Mouse (Mus musculus) thymus, postnatal 25 days (tissue): Measurements from ENCODE around the gene Arntl.

Experiments
- DNase-seq: peaks from one replicate; pipeline ENCODE4 v3.0.0; 2022

The Arntl gene

GRCm38 (mm10) chr7:113297813-113298212, 90.5 kb downstream of the Arntl start:
- DNase-seq, result no peak

DNA sequence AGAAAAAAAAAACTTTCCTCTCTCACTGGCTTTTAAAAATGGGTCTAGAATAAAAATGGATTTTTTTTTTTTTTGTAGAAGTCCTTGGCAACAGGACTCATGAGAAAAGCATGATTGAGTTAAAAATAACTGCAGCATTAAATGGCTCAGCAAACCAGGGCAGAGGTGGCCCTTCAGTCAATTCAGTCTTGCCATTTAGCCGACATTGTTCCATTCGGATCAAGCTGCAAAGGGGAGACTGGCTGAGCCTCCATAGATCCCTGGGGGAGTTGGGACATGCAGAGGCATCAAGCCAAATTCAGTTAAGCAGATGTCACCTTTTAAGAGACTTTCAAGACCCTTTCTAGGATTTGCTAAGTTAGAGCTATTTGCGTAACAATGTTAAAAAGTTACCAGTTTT, 102.9 kb downstream of the Arntl start:
- no peak for DNase-seq

GRCm38 (mm10) chr7:113311784-113312183, 104.5 kb downstream of the Arntl start:
- DNase-seq, result peak; percentile 63

DNA sequence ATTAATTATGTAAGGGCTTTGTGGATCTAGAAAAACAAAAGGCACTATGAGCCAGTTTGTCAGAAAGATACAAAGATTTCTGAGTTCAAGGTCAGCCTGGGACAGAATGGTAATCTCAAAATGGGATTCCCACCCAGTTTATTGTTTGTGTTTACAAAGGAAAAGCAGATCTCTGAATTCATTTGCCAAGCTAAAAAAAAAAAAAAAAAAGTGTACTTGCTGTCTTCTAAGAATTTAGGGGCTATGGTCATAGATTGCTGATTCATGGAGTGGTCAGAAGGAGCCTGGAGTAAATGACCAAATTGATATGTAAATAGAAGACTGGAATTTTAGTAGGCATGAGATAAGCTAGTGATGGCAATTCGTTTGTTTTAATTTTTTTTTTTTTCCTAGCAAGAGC, 112.9 kb downstream of the Arntl start:
- no peak for DNase-seq

DNA sequence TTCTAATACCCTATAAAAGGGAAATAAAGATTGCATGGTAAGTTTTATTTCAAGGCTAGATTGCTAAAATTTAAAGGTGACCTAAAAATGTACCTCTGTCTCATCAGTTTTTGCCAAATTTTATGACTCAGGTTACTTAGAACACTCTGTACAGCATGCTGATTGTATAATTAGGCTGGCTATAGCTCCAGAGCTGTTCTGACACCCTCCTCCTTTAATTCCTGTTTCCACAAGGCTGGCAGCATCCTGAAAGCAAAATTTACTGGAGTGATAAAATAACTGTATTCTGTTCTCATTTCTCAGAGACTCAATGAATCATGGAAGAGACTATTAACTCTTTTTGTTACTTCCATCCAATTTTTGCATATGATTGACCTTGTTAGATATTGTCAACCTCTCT, 126.8 kb downstream of the Arntl start:
- DNase-seq, result no peak

DNA sequence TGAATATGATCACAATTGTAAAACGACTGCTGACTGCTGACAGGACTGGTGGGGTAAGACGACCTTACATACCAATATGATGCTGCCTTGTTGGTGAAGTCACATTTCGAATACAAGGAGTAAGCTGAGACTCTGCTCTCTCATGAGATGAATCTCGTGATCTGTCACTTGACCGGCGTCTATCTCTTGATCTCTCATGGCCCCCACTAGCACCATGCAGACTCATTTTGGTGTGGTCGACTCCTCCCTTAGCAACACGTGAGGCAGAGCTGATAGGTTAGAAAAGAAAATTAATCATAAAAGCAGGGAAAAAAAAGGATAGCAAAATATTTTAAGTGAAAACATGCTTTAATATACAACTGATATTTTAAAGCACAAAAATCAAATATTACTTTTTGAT, 128.0 kb downstream of the Arntl start:
- DNase-seq, result no peak

- DNase-seq, result no peak
Observed at GRCm38 (mm10) chr7:113347271-113347670, 140.0 kb downstream of the Arntl start.

DNA sequence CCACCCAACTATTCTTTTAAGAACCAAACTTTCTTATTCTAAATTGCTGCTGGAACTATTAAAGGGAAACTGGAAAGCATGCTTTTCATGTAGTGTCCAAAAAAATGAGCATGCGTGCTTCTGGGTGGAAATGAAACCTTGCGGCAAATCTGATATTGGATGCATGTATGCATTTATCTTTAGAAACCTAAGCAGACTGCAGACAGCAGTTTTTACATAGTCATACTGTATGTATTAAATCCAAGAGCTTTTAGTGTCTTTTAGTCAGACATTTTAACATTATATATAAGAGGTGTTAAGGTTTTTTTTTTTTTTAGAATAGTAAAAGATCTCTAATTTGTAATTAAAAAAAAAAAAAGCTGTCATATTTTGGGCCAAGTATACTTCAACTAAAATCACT, 140.4 kb downstream of the Arntl start:
- DNase-seq, result no peak

DNA sequence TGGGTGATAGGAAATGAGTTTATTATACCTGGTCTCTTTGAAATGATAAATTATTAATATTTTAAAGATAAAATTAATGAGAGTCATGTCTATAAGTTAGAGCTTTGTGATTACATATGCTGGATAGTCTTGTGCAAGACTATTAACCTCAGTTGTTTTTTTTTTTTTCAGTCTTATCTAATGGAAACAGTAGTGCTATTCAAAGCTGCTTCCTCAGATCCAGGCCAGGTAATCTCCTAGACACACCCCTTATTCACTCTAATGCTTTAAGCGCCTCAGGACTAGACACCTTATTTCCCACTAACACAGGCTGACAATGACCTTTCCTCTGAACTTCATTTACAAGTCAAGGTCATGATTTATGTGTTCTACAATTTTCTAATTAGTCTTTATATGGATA, 141.8 kb downstream of the Arntl start:
- no peak for DNase-seq
